Mouse (Mus musculus) CD8-positive naive resting alpha-beta T cell, adult 2 months (primary cell): ENCODE measurements around the gene Ank2.

ENCODE experiments used
- DNase-seq, 2 experiments: peaks; one replicate each; pipeline ENCODE4 v3.0.0; 2022; ENCODE audit warnings: low read depth in 2 of 2, low spot score in 2 of 2

Ank2 gene

DNA sequence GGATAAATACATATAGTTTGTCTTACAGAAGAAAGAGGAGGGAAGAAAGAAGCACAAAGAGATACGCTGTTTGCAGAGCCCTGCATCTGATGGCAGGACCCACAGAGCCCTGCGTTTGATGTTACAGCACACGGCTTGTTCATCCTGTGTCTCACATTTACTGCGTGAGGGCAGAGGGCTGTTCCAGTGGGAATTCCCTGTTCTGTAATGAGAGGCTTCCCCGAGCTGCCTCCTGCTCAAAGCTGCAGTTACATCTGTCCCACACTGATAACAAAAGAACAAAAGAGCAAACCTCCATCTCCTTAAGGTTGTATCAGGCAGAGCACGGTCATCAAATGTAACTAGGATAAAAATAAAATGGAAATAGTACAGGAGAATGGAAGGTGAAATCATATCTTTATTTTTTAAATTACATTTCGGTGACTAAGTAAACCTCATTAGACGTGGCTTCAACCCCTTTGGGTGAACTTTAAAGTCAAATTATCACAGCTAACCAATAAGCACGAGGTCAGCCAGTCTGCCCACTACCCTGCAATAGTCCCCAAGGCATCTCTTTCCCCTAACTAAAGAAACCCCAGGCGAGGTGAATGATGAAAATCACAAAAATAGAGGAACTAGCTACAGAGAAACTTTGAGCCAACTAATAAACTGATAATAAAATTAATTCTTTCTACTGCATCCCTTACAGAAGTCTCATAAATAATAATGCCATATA, 255.1 kb downstream of the Ank2 start:
- no peak for DNase-seq

DNA sequence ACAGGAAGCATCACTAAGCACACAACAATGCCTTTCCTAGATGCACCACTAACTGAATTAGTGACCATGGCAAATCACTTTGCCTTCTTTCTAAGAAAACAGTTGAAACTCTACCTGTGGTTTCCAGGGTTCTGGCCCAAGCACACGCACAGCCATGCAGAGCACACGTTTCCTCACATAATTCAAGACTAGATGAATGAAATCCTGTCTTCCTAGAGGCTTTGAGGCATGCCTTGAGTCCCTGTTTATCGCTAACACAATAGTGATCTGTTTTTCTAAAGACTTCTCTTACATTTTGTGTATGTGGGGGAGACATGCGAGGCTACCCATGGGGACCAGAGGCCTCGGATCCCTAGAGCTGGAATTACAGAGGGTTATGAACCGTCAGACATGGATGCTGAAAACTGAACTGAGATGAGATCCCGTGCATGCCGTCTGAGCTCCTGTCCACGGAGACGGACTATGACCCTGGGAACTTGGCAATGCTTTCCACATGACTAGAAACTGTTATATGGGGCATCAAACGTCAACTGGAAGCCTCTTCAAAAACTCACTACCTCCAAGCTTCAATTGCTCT, 256.8 kb downstream of the Ank2 start:
- DNase-seq = no peak

DNA sequence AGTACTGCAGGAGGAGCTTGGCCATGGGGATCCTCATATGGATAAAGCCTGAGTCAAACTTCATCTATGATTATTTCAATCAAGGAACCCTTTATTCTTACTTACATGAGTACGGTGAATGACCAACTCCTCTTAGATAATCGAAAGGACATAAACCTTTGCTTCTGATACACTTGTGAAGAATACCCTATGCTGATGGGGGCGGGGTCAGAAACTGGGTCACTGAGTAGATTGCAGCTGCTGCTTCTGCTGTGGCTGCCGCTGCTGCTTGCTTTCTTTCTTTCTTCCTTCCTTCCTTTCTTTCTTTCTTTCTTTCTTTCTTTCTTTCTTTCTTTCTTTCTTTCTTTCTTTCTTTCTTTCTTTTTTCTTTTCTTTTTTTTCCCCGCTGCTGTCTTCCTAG, 263.9 kb downstream of the Ank2 start:
- no peak for DNase-seq

DNA sequence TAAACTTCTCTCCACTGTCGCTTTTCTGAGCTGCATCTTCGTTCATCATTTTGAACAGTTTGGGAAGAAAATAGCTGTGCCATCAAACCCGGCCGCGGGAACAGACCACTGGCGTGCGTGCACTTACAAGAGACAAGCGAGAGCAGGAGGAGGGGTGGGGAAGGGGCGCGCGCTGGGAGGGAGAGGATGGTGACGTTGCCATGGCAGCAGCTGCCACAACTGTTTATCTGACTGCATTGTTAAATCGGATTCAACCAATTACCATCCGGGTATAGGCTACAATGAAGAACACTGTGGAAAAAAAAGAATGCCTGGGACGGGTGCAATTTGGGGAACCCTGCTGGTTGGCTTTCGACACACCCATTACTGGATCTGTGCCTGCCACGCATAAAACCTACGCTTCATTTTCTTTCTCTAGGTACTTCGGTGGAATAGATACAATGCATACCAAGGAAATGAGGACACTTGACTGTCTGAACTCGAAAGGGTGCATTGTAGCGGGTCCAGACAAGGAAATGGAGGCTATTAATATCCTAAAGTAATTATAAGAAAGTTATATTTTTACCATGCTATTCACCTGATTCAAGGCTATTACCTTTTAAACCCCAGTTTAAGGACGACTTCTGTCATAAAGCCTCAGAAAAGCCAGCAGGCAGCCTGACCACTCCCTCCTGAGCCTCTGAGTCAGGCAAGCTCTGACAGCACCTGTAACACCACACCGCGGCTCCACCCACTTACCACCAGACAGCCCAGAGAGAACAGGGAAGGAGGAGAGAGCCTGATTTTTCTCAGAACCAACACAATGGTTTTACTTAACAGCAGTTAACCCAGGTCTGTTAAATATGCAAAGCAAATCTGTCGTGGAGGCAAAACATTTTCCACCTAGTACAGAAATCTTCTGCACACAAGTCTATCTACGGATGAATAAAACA, 273.1 kb downstream of the Ank2 start:
- no peak for DNase-seq

DNA sequence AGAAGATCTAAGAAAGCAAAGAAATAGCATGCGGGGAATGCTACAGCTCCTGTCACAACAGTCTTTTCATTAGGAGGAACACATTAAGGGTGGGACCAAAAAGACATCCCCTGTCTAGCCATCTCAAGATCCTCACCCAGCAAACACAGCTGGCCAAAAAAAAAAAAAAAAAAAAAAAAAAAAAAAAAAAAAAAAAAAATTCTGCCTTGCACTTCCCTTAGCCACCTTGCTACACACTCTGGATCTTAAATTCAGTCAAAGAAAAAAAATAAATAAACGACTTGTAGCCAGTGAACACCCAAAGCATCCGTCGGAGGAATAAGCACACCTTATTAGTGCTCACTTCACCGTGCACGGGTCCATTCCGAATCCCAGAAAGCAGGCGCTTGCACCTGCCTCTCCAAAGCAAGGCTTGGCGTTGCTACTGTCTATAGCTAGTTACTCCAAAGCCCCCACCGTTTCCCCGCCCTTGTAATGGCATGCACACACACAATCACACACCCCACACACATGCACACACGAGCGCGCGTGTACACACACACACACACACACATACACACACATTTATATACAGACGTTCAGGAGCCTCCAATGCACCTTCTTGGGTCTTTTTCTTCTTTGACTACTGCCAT, 273.9 kb downstream of the Ank2 start:
- DNase-seq = no peak

DNA sequence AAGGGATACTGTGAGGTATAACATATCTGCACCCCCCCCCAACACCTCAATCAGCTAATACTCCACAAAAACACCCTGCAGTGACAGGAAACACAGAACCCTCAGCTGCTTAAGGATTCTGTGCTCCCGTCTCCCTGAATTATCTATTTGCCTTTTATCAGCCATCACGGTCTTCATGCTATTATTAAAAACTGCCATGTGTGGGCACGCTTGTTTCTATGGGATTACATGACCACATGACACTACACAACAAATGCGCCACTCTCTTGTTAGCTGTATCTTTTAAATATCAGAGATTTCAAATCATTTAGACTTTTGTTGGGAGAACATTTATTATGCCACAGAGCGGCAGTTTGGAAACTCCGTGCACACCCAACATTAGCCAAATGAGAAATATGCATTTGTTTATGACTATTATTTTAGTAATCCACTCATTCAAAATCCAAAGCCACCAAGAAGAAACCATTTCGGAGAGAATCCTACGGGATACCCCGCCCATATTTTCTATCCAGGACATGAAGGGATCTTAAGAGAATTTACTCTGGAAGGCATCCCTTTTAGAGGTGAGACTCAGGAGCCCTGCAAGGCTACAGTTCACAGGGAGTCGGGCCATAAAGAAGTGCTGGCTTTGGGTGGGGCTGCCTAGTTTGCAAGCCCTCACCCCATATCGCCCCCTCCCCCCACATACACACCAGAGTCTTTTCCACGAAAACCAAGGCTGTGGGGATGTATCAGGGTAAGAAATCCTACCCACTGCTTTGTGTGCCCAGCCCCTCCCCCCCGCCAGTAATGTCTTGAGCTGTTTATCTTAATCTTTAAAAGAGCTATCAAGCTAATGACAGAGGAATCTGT, 274.6 kb downstream of the Ank2 start:
- DNase-seq = no peak

DNA sequence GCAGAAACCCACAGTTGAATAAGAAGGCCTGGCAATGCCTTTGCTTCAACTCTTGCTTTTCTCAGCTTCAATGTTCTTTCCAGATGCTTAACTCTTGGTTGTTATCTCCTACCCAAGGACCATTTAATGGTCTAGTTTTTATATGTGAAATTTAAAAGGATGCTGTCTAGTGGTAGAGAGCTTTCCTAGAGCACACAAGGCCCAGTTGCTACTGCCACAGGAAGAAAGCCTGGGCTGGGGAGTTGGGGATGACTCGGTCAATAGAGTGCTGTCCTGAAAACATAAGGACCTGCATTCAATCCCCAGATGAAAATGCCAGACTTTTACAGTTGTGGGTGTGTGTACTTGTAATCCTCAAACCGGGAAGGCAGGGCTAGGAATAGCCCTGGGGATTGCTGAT, 277.1 kb downstream of the Ank2 start:
- DNase-seq = no peak

DNA sequence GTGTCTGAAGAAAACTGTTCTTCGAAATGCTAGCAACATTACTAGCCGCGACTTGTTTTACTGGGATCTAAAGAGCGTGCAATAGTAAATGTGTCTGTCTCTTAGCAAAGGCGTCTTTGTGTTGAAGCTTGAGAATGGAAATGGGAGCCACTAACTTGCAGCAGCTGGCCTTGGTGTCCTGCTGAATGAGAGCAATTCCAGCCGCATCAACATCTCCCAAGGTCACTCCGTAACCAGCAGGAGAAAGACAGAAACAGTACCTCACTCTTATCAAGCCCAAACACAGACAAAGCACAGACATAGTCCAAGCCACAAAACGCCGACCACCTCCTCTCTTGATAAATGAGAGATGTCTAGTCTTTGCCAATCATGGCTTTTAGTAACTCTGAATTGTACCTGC, 278.3 kb downstream of the Ank2 start:
- no peak for DNase-seq

DNA sequence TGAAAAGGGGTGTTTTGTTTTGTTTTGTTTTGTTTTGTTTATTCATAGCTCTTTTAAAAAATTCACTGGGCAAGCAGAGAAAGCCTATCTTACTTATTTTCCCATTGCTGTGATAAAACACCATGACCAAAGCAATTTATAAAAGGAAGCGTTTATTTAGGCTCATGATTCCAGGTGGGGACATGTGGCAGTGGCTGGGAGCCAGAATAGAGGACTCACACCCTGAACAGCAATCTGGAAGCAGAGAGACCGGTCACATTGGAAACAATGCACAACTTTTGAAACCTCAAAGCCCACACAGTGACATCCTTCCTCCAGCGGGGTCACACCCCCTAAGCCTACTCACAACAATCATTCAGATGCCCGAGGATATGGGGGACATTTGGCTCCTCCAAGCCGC, 285.6 kb downstream of the Ank2 start:
- no peak for DNase-seq

DNA sequence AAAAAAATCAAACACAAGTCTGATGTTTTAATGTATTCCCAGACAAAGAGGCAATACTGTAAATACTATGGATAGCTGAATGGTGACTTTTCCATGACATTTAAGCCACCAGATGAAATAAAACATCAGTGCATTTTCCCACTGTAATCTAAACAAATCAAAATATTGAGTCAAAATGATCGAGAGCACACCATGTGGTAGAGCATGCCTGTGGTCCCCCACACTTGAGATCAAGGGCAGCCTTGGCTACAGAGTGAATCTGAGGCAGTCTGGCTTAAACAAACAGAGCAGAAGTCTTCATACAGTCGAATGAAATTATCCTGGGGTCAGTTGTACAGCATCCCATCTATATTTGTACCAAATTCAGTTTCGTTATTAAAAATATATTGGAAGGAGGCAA, 288.0 kb downstream of the Ank2 start:
- DNase-seq = no peak

DNA sequence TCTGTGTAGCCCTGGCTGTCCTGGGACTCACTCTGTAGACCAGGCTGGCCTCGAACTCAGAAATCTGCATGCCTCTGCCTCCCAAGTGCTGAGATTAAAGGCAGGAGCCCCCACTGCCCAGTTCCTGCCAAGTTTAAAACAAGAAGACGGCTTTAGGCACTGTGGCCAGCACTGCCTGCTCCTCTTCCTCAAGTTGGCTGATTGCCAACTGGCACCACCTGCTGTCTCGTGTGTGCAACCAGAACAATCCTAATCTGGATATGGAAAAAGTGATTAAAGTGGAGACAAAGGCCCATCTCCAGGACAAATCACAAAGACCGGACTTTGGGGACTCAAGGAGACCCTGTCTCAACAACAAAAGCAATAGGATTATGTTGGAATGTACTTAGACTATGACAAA, 288.6 kb downstream of the Ank2 start:
- DNase-seq = no peak

DNA sequence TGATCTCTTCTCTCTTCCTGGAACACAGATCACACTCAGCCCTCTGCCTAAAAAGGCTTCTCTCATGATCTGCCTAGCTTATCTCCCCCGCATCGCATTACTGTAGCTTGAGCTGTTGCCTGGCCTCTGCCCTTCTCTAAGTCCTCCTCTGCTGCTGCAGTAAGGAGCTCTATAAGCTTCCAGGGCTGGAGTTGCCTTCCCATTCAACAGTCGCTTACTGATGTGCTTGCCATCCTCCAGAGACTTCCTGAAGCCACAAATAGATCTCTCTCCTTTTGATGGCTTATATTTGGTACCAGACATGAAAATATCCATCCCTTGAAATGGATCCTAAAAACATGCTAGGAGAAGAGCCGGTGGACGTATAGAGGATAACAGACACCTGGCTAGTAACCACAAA, 290.3 kb downstream of the Ank2 start:
- no peak for DNase-seq

DNA sequence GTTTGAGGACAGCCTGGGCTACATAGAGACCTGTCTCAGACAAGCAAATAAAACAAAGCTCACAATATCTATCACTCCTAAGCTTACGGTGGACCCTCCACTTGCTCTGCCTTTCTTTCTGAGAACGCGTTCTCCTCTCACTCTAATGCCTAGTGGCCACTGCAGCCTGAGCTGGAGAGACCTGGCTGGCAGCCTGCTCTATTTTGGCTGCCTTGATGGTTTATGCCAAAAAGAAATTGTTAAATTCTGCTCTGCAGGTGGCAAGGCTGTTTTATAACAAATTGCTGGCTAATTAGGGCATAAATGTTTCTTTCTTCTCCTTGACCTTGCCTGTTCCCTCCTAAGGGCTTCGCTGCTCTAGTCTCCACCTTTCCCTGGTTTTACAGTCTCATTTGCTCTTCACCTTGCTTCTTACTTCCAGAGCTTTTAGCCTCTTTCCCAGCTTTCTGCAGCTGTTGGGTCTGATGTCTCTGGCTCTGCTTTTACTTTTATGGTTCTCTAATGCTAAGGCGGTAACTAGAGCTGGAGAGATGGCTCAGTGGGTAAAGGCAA, 293.2 kb downstream of the Ank2 start:
- no peak for DNase-seq

DNA sequence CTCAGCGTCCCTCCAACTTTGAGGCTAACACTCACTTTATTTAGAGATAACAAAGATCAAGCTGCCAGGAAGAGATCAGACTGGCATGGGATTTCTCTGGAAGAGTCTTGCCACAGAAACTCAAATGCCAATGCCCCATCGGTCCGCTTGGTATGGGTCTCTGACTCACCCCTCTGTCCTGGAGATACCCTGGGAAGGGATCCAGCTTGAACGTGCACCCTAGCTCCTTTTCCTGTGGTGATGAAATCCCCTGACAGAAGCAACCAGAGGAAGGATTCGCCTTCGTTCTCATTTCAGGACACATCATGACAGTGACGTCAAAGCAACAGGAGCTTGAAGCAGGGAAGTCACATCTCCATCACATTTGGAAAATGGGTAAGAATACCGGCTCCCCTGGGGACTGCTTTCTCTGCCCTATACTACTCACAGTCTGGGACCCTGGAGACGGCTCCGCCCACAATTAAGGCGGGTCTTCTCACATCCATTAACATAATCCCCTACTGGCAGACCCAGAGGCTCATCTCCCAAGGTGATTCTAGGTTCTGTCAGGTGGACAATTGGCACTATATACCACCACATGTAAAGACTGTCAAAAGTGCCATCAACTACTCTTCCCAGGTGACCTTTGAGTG, 296.6 kb downstream of the Ank2 start:
- DNase-seq = no peak

DNA sequence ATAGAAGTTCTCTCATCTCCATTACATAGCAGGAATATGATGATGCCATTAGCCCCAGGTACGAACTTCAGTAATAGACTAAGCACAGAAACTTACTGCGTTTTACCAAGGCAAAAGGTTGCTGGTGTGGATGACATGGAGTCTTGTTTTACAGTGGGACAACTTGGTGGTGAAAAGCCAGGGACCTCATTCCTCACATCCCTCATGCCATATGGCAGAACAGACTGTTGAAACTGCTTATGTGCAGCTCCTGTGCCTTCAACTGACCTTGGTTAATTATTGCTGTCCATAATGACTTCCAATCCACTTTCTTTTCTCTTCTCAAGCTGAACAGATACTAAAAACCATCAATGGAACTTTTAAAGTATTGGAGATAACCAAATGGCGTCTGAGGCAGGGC, 298.4 kb downstream of the Ank2 start:
- DNase-seq = no peak

DNA sequence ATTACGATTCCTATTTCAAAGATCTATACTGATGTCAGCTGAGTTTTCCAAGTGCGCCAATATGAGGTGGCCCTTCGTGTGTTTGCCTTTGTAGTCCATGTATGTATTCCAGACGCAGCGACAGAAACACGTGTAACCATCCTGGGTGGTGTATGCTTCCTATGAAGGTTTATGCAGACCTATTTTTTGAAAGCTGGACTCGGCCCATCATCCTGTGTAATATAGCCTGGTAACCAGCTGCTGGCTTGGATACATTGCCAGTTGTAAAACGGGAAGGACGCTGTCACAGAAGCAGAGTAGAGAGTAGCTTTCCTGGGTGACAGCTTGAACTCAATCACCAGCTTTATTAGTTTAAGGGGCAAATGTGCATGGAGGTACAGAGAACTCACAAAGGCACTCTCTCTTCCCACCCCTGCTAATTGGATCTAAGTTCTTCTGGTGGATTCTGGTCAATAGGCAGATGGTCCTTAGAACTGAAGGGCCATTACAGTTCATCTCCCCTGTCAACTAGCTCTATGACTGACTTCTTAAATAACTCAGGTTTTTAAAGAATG, 300.0 kb downstream of the Ank2 start:
- DNase-seq = no peak

DNA sequence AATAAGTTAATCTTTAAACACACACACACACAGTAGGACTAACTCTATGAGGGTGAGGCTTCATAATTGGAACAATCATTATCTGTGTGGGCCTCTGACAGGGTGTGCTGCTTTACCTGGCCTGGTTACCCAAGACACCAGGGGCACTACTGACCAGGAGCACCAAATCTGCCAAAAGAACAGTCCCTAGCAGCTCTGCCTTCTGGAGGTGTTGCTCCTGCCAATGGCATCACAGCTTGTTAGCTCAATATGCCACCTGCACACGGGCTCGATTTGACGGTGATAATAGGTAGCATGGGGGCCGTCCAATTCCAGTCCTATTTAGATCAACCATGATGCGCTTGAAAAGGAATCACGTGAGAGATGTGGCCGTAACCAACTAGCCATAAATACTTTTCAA, 300.5 kb downstream of the Ank2 start:
- no peak for DNase-seq

DNA sequence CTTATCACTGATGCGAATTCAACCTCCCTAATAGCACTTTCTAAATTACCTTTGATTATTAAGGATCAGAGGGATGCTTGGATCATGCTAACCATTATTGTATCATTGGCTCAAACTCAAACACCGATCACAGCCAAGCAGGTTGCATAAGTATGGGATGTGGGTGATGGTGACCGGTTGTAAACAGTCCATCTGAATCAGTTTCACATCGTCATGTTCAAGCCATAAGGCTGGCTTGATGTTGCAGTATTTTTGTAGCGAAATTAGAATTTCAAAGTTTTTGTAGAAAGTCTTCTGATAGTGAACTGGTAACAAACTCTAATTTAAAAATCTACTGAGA, 310.4 kb downstream of the Ank2 start:
- DNase-seq = no peak

DNA sequence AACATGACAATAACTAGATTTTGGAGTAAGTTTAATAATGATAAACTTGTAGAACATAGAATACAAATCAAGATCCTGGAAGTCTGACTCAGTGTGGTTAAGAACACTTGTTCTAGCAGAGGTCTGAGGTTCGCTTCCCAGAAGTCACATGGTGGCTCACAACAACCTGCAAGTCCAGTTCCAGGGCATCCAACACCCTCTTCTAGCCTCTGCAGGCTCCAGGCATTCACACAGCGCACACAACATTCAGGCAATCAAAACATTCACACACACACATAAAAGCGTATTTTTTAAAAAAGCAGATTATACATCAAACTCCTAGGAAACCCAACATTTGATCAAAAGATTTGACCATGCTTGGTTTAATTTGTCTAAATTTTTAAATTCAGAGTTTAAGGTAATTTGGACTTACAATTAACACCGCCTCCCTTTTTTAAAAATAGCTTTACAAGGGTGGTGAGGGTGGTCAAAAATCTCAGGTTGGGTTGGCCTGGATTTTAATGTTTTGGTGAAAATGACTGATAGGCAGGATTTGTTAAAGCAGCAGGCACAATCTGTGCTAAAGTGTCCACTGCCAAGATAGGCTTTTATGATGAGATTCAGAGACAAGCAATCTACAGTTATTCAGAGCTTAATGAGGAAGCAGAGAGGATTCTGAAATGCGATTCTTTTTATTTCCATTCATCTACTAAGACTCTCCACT, 310.9 kb downstream of the Ank2 start:
- DNase-seq = no peak
